In genomic region chr8:122654768-122655167, GRCm38 (mm10) we compare ENCODE assay signal across 12 mouse cellular contexts. TPM values are rescaled to one million over a fixed set of nuclear protein-coding genes. Genes with fewer than 3 reads are reported as not detected.
A peak's percentile ranks its signal among the peaks of the same experiment; 100 is the strongest.
DNase-seq lines count a peak whose midpoint lies in the region; ATAC-seq lines count a peak whose summit lies in the region.
"Had no signal": no experiment of that assay in that cellular context is flagged by ENCODE, and none has a peak within 500 bp of the region (broad histone marks: within the 10 kb centered on the region; RNA-seq: fewer than 3 reads in every experiment).

No protein-coding gene starts in this region.

- 83% methylated on average over 7 of the region's 7 CpGs for WGBS in midbrain, embryonic 11.5 days

- H3K4me3 ChIP-seq in midbrain, embryonic 11.5 days (ENCODE audit: low read depth, low read length) = no peak overlapping the region
- H3K4me3 ChIP-seq: embryonic facial prominence, embryonic 12.5 days; midbrain, embryonic 10.5 days had no signal

- H3K9me3 ChIP-seq in midbrain, embryonic 11.5 days (ENCODE audit: control insufficient read depth, low read length) = no peaks in the 10 kb centered on the region
- H3K9me3 ChIP-seq: embryonic facial prominence, embryonic 12.5 days; midbrain, embryonic 10.5 days had no signal

- no peaks in the 10 kb centered on the region for H3K27me3 ChIP-seq in midbrain, embryonic 11.5 days (ENCODE audit: control insufficient read depth, insufficient read depth, low read length)
- H3K27me3 ChIP-seq: embryonic facial prominence, embryonic 12.5 days had no signal

- peak; percentile 34 for DNase-seq in embryo, embryonic 10 days (ENCODE audit: low spot score)
- no peak for DNase-seq in embryo, embryonic 9.5 days (ENCODE audit: extremely low spot score)
- DNase-seq in adrenal gland, postnatal 10 days = peak; percentile 69
- peak; percentile 75 for DNase-seq in kidney, adult 18-20 months
- DNase-seq in lung, postnatal 10 days = peak; percentile 90
- DNase-seq in MN1 (ENCODE audit: low spot score) = no peak
- DNase-seq in layer of hippocampus, postnatal 36 days = no peak
- no peak for DNase-seq in midbrain, embryonic 11.5 days (ENCODE audit: low spot score, missing footprints)

- no peak overlapping the region for H3K9ac ChIP-seq in midbrain, embryonic 11.5 days (ENCODE audit: low read length)
- H3K9ac ChIP-seq: embryonic facial prominence, embryonic 12.5 days had no signal

- no peak overlapping the region for H3K27ac ChIP-seq in midbrain, embryonic 11.5 days (ENCODE audit: low read depth, low read length)
- H3K27ac ChIP-seq: embryonic facial prominence, embryonic 12.5 days; midbrain, embryonic 10.5 days had no signal

- peaks cover 3% of the 10 kb centered on the region; the same call in 1 of the 2 replicates for H3K4me1 ChIP-seq in midbrain, embryonic 11.5 days (ENCODE audit: control insufficient read depth, insufficient read depth, low read length)

- no peak for ATAC-seq in midbrain, embryonic 11.5 days (ENCODE audit: low FRiP score)

- no peaks in the 10 kb centered on the region for H3K36me3 ChIP-seq in midbrain, embryonic 11.5 days (ENCODE audit: control insufficient read depth, insufficient read depth, low read length)
- H3K36me3 ChIP-seq: embryonic facial prominence, embryonic 12.5 days; midbrain, embryonic 10.5 days had no signal

- no peak overlapping the region for H3K4me2 ChIP-seq in midbrain, embryonic 11.5 days
- H3K4me2 ChIP-seq: embryonic facial prominence, embryonic 12.5 days had no signal

RNA-seq across cellular contexts. Expression of gene Pabpn1l, which starts 32.2 kb away (rescaled TPM):
- total RNA-seq in adrenal gland, postnatal 10 days (2021) = not detected
- total RNA-seq in layer of hippocampus, postnatal 36 days (2021) = under 1 TPM in 1 of 2 experiments, not detected in 1; 0.35 TPM
- not detected in 2 replicates for polyA plus RNA-seq in midbrain, embryonic 11.5 days (2014; fragmentation: Nextera tagmentation; extraction: Ambion mirVana)
- total RNA-seq: left cerebral cortex, postnatal 14 days had no signal
- polyA plus RNA-seq: embryonic facial prominence, embryonic 12.5 days; heart, embryonic 14.5 days; midbrain, embryonic 10.5 days had no signal

RNA-seq across cellular contexts. Expression of gene Trappc2l, which starts 43.3 kb away (rescaled TPM):
- 10 to 100 TPM; 48.9 to 56.5 TPM for total RNA-seq in adrenal gland, postnatal 10 days (2021)
- 10 to 100 TPM; 79.1 to 87.3 TPM for total RNA-seq in layer of hippocampus, postnatal 36 days (2021)
- polyA plus RNA-seq in midbrain, embryonic 11.5 days (2014; fragmentation: Nextera tagmentation; extraction: Ambion mirVana) = 43.0 and 43.7 TPM in 2 replicates

RNA-seq across cellular contexts. Expression of gene Galns, which starts 43.5 kb away (rescaled TPM):
- total RNA-seq in adrenal gland, postnatal 10 days (2021) = 1 to 10 TPM; 8.0 to 8.3 TPM
- total RNA-seq in layer of hippocampus, postnatal 36 days (2021) = 10 to 100 TPM in 1 of 2 experiments, 1 to 10 TPM in 1; 9.5 to 11.4 TPM
- polyA plus RNA-seq in midbrain, embryonic 11.5 days (2014; fragmentation: Nextera tagmentation; extraction: Ambion mirVana) = 6.0 and 6.4 TPM in 2 replicates

RNA-seq across cellular contexts. Expression of gene Cbfa2t3, which starts 44.1 kb away (rescaled TPM):
- 10 to 100 TPM; 12.0 to 14.3 TPM for total RNA-seq in adrenal gland, postnatal 10 days (2021)
- 10 to 100 TPM; 47.2 to 50.2 TPM for total RNA-seq in layer of hippocampus, postnatal 36 days (2021)
- polyA plus RNA-seq in midbrain, embryonic 11.5 days (2014; fragmentation: Nextera tagmentation; extraction: Ambion mirVana) = 6.1 and 6.4 TPM in 2 replicates

Comparison
In these comparisons a context has a peak if more than half of its experiments do, and no peak if none do; other contexts are left out.
1. DNase-seq: peak in embryo, embryonic 10 days (single experiment), adrenal gland, postnatal 10 days (single experiment), kidney, adult 18-20 months (single experiment) and lung, postnatal 10 days (single experiment); none in embryo, embryonic 9.5 days (single experiment), MN1 (single experiment), layer of hippocampus, postnatal 36 days (0 of 2) and midbrain, embryonic 11.5 days (single experiment).